Mouse (Mus musculus) liver, postnatal 0 days (tissue): ENCODE measurements around the gene Btbd8. TPM values are rescaled to one million over a fixed set of nuclear protein-coding genes. Genes with fewer than 3 reads are reported as not detected.
A peak's percentile ranks its signal among the peaks of the same experiment; 100 is the strongest.

ENCODE experiments used
- ATAC-seq: fragments of 200-750 bp; cut with Nextera tagmentation; 2 replicates; pipeline ENCODE4 v1.8.0; 2017; ENCODE audit warnings: mild to moderate bottlenecking, moderate library complexity
- DNase-seq: peaks from one replicate; pipeline ENCODE4 v3.0.0-alpha.2; 2016
- H3K27ac ChIP-seq: fragments of 300-500 bp; sonication (generic); 2 replicates; pipeline ENCODE4 v1.5.1; 2014; ENCODE audit warnings: antibody characterized with exemption, moderate library complexity, mild to moderate bottlenecking, low read depth
- H3K27me3 ChIP-seq: fragments of 300-500 bp; sonication (generic); 2 replicates; pipeline ENCODE4 v1.6.1; 2014; ENCODE audit warnings: low read length, control low read depth, mixed read lengths; ENCODE audit not compliant: insufficient read depth
- H3K36me3 ChIP-seq: fragments of 300-500 bp; sonication (generic); replicated peaks from 2 replicates; pipeline ENCODE4 v1.6.1; 2014; ENCODE audit warnings: mild to moderate bottlenecking, control low read depth, low read length, moderate library complexity, mixed read lengths; ENCODE audit not compliant: insufficient read depth
- H3K4me1 ChIP-seq: fragments of 300-500 bp; sonication (generic); 2 replicates; pipeline ENCODE4 v1.6.1; 2014; ENCODE audit warnings: antibody characterized with exemption, mild to moderate bottlenecking, control low read depth; ENCODE audit not compliant: insufficient read depth
- H3K4me2 ChIP-seq: fragments of 300-500 bp; sonication (generic); 2 replicates; pipeline ENCODE4 v1.6.1; 2014; ENCODE audit warnings: low read depth, mild to moderate bottlenecking, low read length, moderate library complexity, mixed read lengths
- H3K4me3 ChIP-seq: fragments of 300-500 bp; sonication (generic); 2 replicates; pipeline ENCODE4 v1.5.1; 2014; ENCODE audit warnings: low read depth, low read length
- H3K9ac ChIP-seq: fragments of 300-500 bp; sonication (generic); replicated peaks from 2 replicates; pipeline ENCODE4 v1.6.1; 2014; ENCODE audit warnings: mild to moderate bottlenecking, moderate library complexity
- H3K9me3 ChIP-seq: fragments of 300-500 bp; sonication (generic); 2 replicates; pipeline ENCODE4 v1.6.1; 2016; ENCODE audit warnings: mild to moderate bottlenecking, control low read depth, low read length, mixed read lengths
- CTCF ChIP-seq: sonication (generic); IDR thresholded peaks from 2 replicates; pipeline ENCODE4 v1.5.1; 2016; ENCODE audit warnings: antibody characterized with exemption, low read depth
- EP300 ChIP-seq: IDR thresholded peaks from 2 replicates; pipeline ENCODE4 v1.6.1; 2016; ENCODE audit warnings: antibody characterized with exemption, low read depth, mild to moderate bottlenecking
- WGBS: fragments of 180-500 bp; shearing (Covaris S2); extraction: QIAGEN DNeasy Blood & Tissue Kit; methylation state at CpG from one replicate; pipeline ENCODE4 v1.1.7; 2014; ENCODE audit not compliant: insufficient replicate concordance; 5-methylcytosine and 5-hydroxymethylcytosine counted together
- polyA plus RNA-seq: library from polyadenylated mRNA; unstranded; fragments of >200 nt; fragmentation: Nextera tagmentation; extraction: Ambion mirVana; gene quantifications from 2 replicates; pipeline ENCODE4 v1.2.1, GENCODE M21; 2015

Btbd8 gene
- polyA plus RNA-seq, result 1.1 and 1.5 TPM in 2 replicates

GRCm38 (mm10) chr5:107437464-107438281 lies at the start of gene Btbd8:
Btbd8 (plus strand) TSS chr5:107437997.
- no peaks in the 10 kb centered on the region for H3K36me3 ChIP-seq
- WGBS, result under 1% methylated on average over 51 of the region's 51 CpGs
- no peaks in the 10 kb centered on the region for H3K9me3 ChIP-seq

GRCm38 (mm10) chr5:107389373-107389772 lies 48.4 kb upstream of the Btbd8 start:
- no peaks in the 10 kb centered on the region for H3K9me3 ChIP-seq
- no peaks in the 10 kb centered on the region for H3K4me1 ChIP-seq
- ATAC-seq (no peak), DNase-seq (no peak)
- H3K4me2 ChIP-seq, result no peak overlapping the region
- no peaks in the 10 kb centered on the region for H3K27me3 ChIP-seq
- TF ChIP-seq EP300 (no peak), CTCF (no peak)
- no peak overlapping the region for H3K9ac ChIP-seq
- WGBS, result 86% methylated on average over 2 of the region's 2 CpGs
- no peak overlapping the region for H3K27ac ChIP-seq
- H3K4me3 ChIP-seq, result no peak overlapping the region
- H3K36me3 ChIP-seq, result no peaks in the 10 kb centered on the region

More at GRCm38 (mm10) chr5:107437464-107438281, at the start of gene Btbd8:
- DNase-seq, result peak; percentile 97
- H3K27ac ChIP-seq, result peak within 1 kb of the TSS; percentile 90
- H3K27me3 ChIP-seq, result no peaks in the 10 kb centered on the region
- TF ChIP-seq EP300 (peak; percentile 49; the same call in 1 of the 2 replicates), CTCF (peak; percentile 10; the same call in 1 of the 2 replicates)
- H3K4me2 ChIP-seq, result peak within 1 kb of the TSS; percentile 82
- peak within 1 kb of the TSS; percentile 93 for H3K4me3 ChIP-seq
- peak within 1 kb of the TSS; percentile 96 for H3K9ac ChIP-seq
- peak; percentile 94 for ATAC-seq
- peaks cover 11% of the 10 kb centered on the region for H3K4me1 ChIP-seq

DNA sequence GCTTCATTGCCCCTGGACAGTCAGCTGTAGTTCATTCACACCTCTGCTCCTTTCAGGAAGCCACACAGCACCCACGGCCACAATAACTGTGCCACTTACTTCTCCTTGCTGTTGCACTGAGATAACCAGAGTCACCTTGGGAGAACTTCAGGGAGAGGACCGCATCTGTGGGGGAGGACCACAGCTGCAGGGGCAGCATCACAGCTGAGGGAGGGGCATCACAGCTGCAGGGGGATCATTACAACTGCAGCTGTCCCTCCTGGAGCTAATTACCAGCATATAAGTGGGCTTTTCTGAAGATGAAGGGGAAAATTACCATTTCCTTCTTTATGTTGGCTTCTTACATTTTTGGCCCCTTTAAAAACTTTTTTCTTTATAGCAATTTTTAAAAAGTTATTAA lies 43.4 kb upstream of the Btbd8 start:
- DNase-seq (no peak), ATAC-seq (no peak)
- no peak overlapping the region for H3K27ac ChIP-seq
- no peak overlapping the region for H3K4me2 ChIP-seq
- H3K4me1 ChIP-seq, result no peaks in the 10 kb centered on the region
- no peaks in the 10 kb centered on the region for H3K27me3 ChIP-seq
- H3K9ac ChIP-seq, result no peak overlapping the region
- no peaks in the 10 kb centered on the region for H3K9me3 ChIP-seq
- no peak for TF ChIP-seq EP300
- no peak for TF ChIP-seq CTCF
- H3K36me3 ChIP-seq, result no peaks in the 10 kb centered on the region
- no peak overlapping the region for H3K4me3 ChIP-seq
- 53% methylated on average over 2 of the region's 2 CpGs for WGBS

- Histone ChIP-seq H3K9ac (peak within 1 kb of the TSS; percentile 51; the same call in 1 of the 2 replicates), H3K27ac (no peak within 1 kb of the TSS), H3K9me3 (no peaks in the 10 kb centered on the region), H3K4me3 (peak within 1 kb of the TSS; percentile 46), H3K4me1 (no peaks in the 10 kb centered on the region; the same call in 1 of the 2 replicates), H3K27me3 (peaks cover 37% of the 10 kb centered on the region), H3K4me2 (peak within 1 kb of the TSS; percentile 76), H3K36me3 (no peaks in the 10 kb centered on the region)
- 25% methylated on average over 5 of the region's 5 CpGs for WGBS
- no peak for DNase-seq
- no peak for ATAC-seq
- TF ChIP-seq CTCF (no peak), EP300 (no peak)
Measured at GRCm38 (mm10) chr5:107402436-107402835, 35.4 kb upstream of the Btbd8 start, which contains the start of gene Ephx4. Ephx4 (plus strand) TSS chr5:107402736.

DNA sequence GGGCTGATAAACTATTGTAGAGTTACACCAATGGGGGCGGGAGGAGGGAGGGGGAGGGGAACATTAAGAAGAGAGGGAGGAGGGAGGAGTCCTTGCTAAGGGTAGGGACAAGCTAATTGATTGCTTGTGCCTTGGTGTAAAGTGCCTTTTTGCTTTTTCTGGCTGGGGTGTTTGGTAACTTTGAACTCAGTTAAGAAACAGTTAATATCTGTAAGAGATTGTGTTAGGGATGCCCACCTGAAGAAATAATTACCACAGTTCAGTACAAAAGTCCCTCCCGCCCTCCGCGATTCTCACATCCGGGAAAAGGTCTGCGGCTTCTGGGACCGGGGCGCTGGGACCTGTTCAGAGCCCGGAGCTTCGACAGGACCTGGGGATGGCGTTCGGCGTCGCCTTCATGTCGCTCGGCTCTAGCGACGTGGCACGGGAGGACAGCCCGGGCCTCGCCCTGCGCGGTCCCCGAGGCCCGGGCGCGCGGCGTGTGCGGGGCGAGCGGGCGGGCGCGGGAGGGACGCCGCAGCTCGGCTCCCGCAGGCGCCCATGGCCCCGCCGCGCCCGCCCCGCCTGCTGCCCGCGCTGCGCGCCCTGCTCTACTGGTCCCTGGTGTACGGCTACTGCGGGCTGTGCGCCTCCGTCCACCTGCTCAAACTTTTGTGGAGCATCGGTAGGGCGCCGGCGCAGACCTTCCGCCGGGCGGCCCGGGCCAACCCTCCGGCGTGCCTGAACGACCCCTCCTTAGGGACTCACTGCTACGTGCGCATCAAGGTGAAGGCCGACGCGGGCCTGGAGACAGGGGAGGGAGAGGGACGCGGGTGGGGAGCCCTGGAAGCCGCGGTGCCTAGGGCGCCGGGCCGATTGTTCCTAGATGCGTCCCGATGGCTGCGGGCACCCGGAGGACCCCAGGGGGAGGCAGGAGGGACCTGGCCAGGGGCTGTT lies 34.5 kb upstream of the Btbd8 start:
- DNase-seq, result peak; percentile 23
- under 1% methylated on average over 63 of the region's 80 CpGs for WGBS
- ATAC-seq, result peak; percentile 44
- TF ChIP-seq EP300, result no peak
- TF ChIP-seq CTCF, result no peak
- Histone ChIP-seq H3K4me1 (no peaks in the 10 kb centered on the region; the same call in 1 of the 2 replicates), H3K27ac (no peak overlapping the region), H3K27me3 (peaks cover 37% of the 10 kb centered on the region), H3K4me3 (peak overlapping the region; percentile 46), H3K9ac (peak overlapping the region; percentile 51; the same call in 1 of the 2 replicates), H3K36me3 (no peaks in the 10 kb centered on the region), H3K4me2 (peak overlapping the region; percentile 76), H3K9me3 (no peaks in the 10 kb centered on the region)
